Comparison of ENCODE assay signal across 25 mouse cellular contexts in genomic region chr3:90459727-90460126, GRCm38 (mm10). TPM values are rescaled to one million over a fixed set of nuclear protein-coding genes. Genes with fewer than 3 reads are reported as not detected.
"Had no signal": no experiment of that assay in that cellular context is flagged by ENCODE, and none has a peak within 500 bp of the region (broad histone marks: within the 10 kb centered on the region; RNA-seq: fewer than 3 reads in every experiment).

No protein-coding gene starts in this region.

- H3K36me3 ChIP-seq: heart, embryonic 13.5 days; hindbrain, embryonic 10.5 days; hindbrain, embryonic 12.5 days; intestine, embryonic 15.5 days; limb, embryonic 10.5 days; limb, embryonic 12.5 days; liver, embryonic 13.5 days; liver, embryonic 15.5 days had no signal

- H3K27ac ChIP-seq: heart, embryonic 10.5 days; heart, embryonic 13.5 days; heart, embryonic 15.5 days; hindbrain, embryonic 10.5 days; hindbrain, embryonic 12.5 days; hindbrain, embryonic 14.5 days; intestine, embryonic 15.5 days; layer of hippocampus, adult 2 months; left cerebral cortex, adult 2 months; limb, embryonic 10.5 days; limb, embryonic 12.5 days; liver, embryonic 13.5 days; liver, embryonic 15.5 days had no signal

- ATAC-seq: hindbrain, embryonic 16.5 days; inflammation-experienced regulatory T-cells, adult 6 months; intestine, embryonic 15.5 days; intestine, postnatal 0 days had no signal

- H3K4me2 ChIP-seq: heart, embryonic 13.5 days; heart, embryonic 15.5 days; hindbrain, embryonic 12.5 days; hindbrain, embryonic 14.5 days; intestine, embryonic 15.5 days; limb, embryonic 12.5 days; liver, embryonic 11.5 days; liver, embryonic 13.5 days; liver, embryonic 15.5 days had no signal

- H3K9ac ChIP-seq: heart, embryonic 13.5 days; heart, embryonic 15.5 days; hindbrain, embryonic 12.5 days; hindbrain, embryonic 14.5 days; intestine, embryonic 15.5 days; limb, embryonic 12.5 days; liver, embryonic 13.5 days; liver, embryonic 15.5 days had no signal

- DNase-seq: gastrocnemius, postnatal 10 days; gastrocnemius, postnatal 25 days; heart, postnatal 4 days; kidney, adult 18-20 months; kidney, adult 8-10 months; kidney, postnatal 10 days; kidney, postnatal 4 days; liver; liver, embryonic 13.5 days had no signal

- H3K9me3 ChIP-seq: heart, embryonic 10.5 days; heart, embryonic 13.5 days; heart, embryonic 15.5 days; hindbrain, embryonic 10.5 days; hindbrain, embryonic 12.5 days; intestine, embryonic 15.5 days; limb, embryonic 10.5 days; limb, embryonic 12.5 days; liver, embryonic 13.5 days; liver, embryonic 15.5 days had no signal

- H3K4me3 ChIP-seq: heart, embryonic 10.5 days; heart, embryonic 13.5 days; heart, embryonic 15.5 days; hindbrain, embryonic 10.5 days; hindbrain, embryonic 12.5 days; intestine, embryonic 15.5 days; layer of hippocampus, adult 2 months; left cerebral cortex, adult 2 months; limb, embryonic 10.5 days; limb, embryonic 12.5 days; liver, embryonic 13.5 days; liver, embryonic 15.5 days had no signal

- H3K4me1 ChIP-seq: hindbrain, embryonic 12.5 days; limb, embryonic 12.5 days; liver, embryonic 13.5 days; liver, embryonic 15.5 days had no signal

RNA-seq across cellular contexts. Expression of gene Npr1, which starts 5.9 kb away (rescaled TPM):
- polyA plus RNA-seq: inflammation-experienced regulatory T-cells, adult 6 months had no signal
